Mouse (Mus musculus): ENCODE measurements around the gene Prdm11.

Prdm11 gene

DNA sequence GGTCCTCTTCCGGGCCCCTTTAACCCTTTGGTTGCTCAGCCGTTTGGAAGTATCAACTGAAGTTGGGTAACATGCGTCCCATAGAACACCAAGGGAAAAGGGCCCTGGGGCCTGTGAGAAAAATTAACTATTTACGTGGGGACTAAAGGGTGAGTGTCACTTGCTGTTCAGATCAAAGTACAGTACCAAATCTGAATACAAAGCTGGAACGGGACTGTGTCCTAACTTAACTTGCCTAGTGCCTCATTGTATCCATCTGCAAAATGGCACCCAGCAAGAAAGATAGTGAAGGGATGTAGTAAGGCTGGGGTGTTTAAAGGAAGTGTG lies 505 bp upstream of the Prdm11 start:
- DNase-seq (ENCODE audit: low read depth, low spot score), result peak; percentile 8

DNA sequence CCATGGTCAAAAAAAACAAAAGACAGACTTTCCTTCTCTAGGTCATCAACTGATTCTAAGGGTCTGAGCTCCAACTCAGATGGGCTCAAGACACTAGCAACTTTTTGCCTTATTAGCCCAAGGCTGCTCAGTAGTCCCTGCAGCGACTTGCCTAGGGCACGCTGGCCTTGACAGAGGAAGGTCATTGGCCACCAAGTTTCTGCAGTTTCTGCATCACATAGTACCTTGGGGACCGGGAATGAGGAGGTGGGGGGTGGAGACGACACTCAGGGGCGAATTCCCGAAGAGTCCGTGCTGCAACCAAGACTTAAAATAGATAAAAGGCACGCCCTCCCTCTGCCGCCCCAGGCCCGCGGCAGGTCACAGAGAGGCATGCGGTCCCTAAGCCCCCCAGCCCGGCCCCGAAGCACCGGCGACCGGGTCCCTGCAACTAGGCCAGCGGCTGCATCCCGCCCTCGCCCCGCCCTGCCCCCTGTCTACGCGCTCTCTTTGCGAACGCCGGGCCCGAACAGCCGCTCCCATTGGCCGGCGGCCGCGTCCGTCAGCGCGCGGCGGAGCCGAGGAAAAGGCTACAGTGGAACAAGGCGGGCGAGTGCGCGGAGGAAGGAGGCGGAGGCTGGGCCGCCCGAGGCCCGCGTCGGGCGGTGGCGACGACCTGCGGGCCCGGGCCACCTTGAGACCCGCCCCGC lies 694 bp downstream of the Prdm11 start:
- peak; percentile 95 for DNase-seq (ENCODE audit: low read depth, low spot score)

DNA sequence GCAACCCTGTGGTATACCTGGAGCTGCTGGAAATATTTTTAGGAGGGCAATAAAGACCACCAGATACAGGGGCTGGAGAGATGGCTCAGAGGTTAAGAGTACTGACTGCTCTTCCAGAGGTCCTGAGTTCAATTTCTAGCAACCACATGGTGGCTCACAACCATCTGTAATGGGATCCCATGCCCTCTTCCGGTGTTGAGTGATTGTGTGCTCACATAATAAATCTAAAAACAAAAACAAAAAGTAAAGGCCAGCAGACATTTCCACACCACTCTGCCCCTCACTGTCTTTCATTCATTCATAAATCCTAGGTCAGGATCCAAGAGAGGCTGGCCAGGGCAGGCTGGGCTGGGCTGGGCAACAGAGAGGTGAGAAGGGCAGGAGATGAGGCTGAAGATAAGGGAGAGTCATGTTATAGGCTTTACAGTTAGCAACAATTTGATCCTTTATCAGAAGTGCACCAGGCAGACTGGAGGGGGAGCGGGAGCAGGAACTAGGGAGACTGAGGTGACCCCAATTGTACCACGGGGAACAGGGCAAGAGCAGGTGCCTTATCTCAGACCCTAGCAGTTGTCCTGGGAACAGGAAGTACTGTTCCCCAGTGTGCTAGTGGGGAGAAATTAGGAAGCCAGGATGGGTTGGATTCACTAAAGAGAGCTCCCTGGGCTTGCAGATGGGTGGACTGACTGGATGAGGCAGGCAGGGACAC lies 2.4 kb downstream of the Prdm11 start:
- DNase-seq (ENCODE audit: low read depth, low spot score), result no peak

DNA sequence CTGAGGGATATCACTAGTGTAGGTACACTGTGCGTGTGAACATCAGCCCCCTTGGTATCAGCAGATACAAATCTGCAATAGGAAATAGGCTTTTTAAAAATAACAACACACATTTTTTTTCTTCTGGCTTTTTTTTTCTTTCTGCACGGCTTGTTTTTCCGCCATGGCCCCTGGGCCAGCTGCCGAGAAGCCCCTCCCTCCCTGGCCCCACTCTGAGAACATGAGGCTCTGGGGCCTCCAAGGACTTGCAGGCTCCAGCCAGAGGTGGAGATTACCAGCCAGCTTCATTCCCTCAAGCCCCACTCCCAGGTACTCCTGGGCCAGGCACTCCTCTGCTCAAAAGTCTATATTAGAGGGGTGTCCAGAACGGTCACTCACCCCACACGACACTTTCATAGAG lies 4.5 kb downstream of the Prdm11 start:
- no peak for DNase-seq (ENCODE audit: low read depth, low spot score)

DNA sequence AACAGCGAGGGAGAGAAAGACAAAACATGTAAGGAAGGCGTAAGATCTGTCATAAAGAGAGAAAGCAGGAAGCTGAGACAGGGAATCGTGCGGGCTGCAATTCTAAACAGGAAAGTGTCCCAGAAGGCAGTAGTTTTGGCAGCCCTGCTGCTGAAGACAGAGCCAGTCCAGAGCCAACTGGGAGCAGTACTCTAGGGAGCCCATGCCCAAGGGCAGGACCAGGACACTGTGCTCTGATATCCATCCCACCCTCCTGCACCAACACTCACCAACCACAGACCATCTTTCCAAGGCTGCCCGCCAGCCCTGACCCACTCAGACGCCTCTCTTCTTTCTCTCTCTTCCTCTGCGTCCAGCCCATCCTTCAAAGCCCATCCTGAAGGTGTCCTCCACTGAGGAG lies 5.1 kb downstream of the Prdm11 start:
- no peak for DNase-seq (ENCODE audit: low read depth, low spot score)

DNA sequence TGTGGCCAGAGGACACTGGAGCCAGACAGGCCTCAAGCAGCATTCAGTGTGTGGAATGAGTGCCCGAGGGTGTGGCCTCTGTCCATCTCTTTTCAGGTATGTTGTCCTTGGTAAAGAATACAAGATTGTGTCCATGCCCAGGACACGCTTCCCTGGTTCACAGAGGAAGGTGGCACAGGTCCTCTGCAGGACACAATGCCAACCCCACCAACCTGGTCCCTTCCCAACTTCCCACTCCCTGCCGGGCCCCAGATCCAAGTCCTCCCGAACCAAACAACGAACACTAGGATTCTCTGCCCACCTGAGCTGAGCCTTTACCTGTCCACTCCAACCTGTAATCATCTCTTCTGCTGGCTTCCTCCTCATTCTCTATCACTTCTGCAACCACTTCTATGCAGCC lies 6.3 kb downstream of the Prdm11 start:
- DNase-seq (ENCODE audit: low read depth, low spot score), result no peak

DNA sequence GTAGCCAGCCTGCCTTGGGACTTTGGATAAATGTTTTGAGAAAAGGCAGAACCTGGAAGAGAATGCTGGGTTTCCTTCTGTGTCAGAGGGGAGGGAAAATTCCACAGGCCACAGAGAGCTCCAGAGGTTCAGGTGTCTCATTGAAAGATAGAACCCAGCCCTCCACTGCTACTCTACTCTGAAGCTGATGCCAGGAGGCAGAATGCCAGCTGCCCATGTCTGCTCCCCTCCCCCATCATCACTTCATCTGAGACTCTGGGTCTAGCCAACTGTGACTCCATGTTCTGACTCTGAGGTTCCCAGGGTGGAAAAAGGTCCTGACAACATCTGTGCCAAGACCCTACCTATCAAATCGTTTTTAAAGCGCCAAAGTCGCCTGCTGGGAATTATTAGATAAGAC lies 6.9 kb downstream of the Prdm11 start:
- DNase-seq (ENCODE audit: low read depth, low spot score), result no peak

DNA sequence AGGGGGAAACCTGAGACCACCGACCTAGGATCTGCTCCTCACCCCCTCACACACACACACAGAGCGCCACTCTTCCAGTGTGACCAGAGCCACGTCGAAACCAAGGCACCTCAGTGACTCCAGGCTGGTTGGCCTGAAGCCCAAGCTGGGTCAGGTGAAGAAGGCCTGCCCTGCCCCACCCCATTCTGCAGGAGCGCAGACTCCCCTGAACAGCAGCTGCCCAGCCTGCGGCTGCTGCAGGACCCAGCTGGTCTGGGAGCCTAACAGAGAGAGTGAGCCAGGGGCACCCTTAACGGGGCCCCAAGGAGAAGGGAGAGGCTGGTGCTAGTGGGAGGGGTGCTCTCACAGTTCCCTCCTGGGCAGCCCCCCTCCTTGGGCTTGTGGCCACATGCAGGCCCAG lies 10.3 kb downstream of the Prdm11 start:
- DNase-seq (ENCODE audit: low read depth, low spot score), result no peak

DNA sequence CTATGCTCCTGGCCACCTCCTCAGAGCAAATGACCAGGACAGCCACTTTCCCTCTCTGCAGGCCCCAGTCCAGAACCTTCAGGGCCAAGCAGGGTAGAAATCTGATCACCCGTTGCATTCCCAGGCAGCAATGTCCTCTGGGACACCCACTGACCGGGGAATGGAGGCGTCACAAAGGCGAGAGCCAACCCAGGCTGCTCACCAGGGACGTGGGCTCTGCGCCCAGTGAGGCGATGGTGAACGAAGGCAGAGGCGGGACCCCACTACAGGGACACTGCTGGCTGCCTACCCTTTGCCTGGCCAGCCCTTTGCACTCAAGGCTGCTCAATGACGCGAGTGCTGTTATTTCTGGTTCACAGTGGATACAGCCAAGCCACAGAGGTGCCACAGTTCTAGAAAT lies 13.3 kb downstream of the Prdm11 start:
- DNase-seq (ENCODE audit: low read depth, low spot score), result no peak

DNA sequence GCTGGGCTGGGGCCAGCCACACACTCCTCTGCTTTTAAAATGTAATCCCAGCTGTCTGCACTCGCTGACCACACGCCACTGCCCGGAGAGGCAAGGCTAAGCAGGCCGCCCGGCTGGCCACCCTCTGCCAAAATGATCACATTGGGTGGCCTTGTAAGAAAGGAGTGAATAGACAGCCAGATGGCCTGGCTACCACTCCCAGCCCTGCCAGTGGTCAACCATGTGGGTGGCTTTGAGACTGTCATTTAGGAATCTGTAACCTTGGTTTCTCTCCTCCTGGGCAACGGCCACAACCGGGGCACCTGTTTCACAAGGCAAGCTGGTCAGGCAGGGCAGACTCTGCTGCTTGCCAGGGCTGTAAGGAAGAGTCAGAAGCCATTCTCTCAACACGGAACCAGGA lies 13.9 kb downstream of the Prdm11 start:
- DNase-seq (ENCODE audit: low read depth, low spot score), result no peak

DNA sequence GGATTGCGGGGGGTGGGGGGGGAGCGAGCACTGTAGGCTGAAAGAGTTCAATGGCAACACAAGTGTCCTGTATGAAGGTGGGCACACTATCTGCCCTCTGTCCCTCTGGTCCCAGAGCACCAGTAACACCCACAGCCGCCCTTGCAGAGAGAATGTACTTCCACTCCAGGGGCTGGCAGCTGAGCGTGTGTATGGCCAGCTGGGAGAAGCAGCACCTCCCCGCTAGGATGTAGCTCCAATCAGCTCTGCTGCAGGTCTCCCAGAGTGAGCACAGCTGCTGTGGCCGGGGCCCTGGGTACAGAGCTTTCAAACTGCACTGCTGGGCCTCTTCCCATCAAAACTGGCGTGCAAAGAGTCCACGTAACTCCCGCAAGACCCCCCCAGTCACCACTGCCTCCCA lies 14.9 kb downstream of the Prdm11 start:
- DNase-seq (ENCODE audit: low read depth, low spot score), result peak; percentile 49

DNA sequence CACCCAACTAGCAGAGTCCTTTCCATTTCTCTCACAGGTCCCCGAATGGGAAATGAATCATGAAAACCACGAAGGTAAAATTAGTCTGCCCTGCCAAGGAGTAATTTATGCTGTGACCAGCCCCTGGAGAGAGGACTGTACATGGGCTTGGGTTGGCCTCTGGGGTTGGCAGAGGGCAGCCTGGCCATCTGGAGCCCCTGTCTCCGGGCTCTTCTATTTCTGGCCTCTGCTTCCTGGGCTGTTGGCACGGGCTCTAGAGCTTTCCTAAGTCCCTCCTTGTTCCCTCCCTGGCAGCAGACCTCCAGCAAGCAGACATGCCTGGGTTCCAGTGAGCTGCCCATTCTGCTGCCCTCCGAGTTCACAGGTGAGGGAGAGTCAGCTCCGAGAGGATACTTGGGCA lies 15.9 kb downstream of the Prdm11 start:
- DNase-seq (ENCODE audit: low read depth, low spot score), result no peak

DNA sequence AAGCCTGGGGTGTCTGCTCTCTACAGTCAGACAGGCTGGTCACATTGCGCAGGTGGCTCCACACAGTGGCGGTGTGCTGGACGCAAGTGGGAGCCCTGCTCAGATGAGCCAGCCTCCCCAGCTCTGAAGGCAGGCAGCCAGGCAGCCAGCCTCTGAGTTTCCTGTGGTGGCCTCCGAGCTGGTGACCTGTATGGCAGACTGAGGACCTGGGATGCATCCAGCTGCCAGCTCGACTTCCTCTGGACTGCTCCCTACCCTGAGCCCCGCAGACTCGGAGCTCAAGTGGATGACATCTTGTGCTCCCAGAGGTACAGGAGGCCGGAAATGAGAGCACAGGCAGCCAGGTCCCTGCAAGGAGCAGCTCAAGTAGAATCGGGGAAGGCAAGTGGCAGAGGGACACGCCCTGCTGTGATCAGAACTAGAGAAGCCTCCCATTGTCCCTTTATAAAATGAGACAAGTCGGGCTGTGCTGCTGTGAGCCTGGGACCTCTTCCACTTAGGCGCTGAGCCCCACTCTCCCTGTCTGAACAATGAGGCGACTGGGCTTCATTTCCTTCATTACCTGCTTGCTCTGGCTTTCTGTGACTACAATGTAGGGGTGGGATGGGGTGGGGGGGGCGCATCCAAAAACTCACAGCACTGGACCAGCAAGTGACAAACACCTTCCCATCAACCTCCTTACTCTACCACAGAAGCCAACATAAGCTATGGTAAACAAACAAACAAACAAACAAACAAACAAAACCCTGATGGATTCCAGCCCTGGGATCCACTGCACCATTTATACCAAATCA lies 16.5 kb downstream of the Prdm11 start:
- peak; percentile 52 for DNase-seq (ENCODE audit: low read depth, low spot score)

DNA sequence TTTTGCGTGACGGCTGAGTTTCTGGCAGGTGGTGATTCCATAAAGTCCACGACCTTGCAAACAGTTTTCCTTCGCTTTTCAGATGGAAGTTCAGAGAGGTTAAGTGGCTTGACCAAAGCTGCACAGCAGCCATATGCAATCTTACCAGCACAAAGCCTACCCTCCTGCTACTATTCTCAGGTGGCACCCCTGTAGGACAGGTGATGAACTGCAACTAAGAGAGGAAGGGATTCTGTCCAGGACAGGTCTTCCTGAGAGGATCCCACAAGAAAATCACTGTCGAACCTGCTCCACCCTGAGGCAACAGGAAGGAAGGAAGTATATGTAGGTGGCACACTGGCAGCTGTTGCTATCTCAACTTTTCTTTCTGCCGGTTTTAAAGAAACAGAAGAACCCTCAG lies 17.1 kb downstream of the Prdm11 start:
- DNase-seq (ENCODE audit: low read depth, low spot score), result no peak

DNA sequence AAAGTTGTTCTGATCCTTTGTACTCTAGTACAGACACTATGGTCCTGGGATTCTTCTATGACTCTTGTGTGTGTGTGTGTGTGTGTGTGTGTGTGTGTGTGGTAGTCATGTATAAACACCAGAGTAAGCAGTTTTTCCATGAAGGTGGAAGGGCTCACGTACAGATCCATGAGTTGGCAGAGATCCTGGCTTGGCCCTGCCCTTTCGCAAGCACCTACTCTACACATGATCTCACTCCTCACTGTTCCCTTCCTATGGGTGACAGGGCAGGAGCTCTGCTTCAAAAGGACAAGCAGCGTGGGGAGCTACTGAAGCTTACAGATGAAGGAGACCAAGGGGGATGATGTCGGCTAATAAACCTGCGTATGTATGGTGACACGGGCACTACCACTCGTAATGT lies 18.3 kb downstream of the Prdm11 start:
- DNase-seq (ENCODE audit: low read depth, low spot score), result no peak

DNA sequence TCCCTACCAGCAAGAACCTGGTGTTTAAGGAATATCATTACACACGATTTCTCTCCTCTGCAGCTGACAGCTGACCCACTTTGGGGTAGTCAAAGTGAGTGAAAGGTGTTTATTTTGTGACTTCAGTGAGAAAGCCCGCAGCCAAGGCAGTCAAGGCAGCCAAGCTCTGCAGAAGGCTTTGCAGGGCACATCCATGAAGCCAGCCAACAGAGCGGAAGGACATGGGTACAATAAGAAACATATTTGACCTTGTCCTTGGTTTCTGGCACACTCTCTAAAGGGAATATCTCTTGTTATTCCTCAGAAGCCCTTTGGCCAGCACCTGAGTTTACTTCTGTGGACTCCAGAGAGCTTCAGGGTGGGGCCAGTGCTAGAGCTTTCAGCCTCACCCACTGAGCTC lies 21.5 kb downstream of the Prdm11 start:
- DNase-seq (ENCODE audit: low read depth, low spot score), result no peak

DNA sequence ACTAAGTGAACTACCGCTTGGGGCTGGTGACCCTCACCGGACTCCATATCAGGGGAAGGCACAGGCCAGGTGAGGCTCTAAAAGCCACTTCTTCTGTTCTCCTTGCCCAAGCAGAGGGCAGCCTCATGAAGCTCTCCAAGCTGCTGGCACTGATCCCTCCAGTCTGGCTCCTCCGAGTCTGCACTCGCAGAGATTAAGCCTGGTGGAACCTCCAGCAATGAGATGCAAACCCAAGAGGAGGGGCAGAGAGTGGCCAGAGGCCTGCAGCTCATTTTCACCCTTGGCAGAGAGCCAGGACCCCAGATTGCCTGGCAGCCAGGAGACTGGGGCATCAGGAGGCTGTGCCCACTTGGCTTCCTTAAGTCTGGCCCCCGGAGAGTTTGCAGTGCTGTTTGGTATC lies 27.1 kb downstream of the Prdm11 start:
- no peak for DNase-seq (ENCODE audit: low read depth, low spot score)

DNA sequence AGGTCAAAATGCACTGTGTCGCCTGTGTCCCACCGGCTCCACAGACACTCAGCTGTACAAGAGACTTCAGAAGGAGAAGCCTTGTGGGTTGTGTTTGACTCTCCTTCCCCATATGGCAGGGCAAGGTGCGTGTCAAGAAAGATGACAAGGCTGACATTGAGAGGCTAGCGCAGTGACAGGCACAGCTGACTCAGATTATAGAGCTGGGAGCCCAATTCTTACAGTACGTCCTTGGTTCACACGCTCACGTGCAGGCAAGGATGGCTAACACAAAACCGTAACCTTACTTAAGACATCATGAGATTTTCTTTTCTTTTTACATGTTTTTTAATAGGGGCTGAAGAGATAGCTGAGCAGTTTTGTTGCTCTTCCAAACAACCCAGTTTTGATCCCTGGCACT lies 28.8 kb downstream of the Prdm11 start:
- no peak for DNase-seq (ENCODE audit: low read depth, low spot score)

DNA sequence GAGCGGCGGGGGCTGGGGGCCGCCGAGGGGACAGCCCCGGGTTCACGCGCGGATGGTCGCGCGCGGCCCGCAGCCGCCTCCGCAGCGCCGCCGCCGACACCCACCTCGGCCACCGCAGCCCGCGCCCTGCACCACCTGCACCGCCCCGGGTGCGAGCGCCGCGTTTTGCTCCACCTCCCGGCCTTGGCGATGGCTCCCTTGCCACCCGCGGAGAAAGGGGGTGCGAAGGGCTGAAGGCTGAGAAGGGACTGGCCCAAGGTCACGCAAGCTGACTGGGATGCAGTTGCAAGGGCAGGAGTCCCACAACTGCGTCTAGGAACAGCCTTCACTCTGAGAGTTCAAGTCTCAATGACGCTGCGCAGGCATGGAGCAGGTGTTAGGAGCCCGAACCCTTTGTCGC lies 30.9 kb downstream of the Prdm11 start:
- peak; percentile 46 for DNase-seq (ENCODE audit: low read depth, low spot score)

DNA sequence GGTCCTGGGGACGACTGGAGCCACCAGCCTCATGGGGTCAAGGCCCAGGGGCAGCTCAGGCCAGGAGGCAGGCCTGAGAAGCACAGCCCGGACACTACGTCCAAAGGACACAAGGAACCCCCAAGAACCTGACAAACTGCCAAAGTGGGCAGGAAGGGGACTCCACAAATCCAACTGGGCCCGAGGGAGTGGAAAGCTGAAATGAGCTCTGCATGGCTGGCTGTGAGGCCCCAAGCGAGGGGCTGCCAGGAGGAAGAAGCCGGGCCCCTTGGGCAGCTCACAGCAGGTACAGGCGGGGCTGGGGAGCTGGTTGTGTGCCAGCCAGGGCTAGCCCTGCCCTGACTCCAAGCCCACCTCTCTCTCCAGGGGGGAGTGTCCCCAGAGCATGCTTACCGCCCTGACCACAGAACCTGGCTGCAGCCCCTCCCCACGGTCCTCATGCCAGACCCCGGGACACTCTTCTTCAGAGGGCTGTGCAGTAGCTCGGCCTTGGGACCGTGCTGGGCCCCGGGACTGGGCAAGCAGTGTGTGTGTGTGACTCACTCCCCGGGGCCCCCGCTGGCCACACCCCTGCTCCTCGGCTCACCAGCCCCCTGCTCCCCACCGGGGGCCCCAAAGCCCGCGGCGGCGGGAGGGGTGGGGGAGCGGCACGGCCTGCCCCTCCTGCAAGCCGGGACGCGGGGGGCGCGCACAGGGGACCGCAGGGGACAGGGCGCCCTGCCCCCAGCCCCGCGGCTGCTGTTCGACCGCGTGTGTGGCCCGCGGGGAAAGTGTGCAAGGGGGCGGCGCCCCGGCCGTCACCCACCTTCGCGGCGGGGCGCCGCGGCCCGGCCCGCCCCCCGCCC lies 31.7 kb downstream of the Prdm11 start:
- peak; percentile 34 for DNase-seq (ENCODE audit: low read depth, low spot score)

DNA sequence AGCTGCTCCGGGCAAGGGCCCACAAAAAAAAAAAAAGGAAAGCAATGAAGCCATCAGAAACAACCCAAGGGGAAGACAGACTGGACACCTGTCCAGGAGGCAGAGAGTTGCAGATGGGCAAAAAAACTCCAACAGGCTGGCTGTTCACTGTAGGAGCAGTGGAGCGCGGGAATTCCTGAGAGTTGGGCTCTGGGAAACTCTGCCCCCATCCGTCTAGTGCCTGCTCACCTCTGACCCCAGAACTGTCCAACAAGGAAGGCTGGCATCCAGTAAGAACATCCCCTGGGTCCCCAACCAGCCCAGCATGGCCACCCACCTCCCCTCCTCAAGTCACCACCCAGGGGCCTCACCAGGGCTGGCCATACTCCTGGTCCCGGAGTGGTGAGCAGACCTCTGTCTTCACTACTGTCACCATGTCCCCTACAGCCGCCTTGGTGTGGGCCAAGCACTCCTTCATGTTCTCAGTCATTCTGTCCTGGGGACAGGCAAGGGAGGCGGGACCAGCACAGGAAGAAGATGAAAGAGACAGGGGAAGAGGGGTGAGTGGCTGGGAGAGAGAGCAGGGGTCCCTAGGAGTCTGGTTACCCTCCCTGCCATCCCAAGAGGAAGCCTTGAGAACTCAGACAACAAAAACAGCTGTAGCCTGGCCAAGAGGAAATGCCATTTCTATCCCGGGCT lies 32.4 kb downstream of the Prdm11 start:
- no peak for DNase-seq (ENCODE audit: low read depth, low spot score)

Measured in ZHBTc4 (cell line).